Mouse (Mus musculus) liver, embryonic 14.5 days (tissue): ENCODE data around the gene Ccdc32. TPM values are rescaled to one million over a fixed set of nuclear protein-coding genes. Genes with fewer than 3 reads are reported as not detected.

Experiments
- ATAC-seq: fragments of 200-750 bp; cut with Nextera tagmentation; 2 replicates; pipeline ENCODE4 v1.8.0; 2017; ENCODE audit warnings: moderate number of reproducible peaks, mild to moderate bottlenecking, moderate library complexity; ENCODE audit not compliant: insufficient read depth
- DNase-seq, 3 experiments: peaks; one replicate each; pipeline ENCODE4 v3.0.0-alpha.2; 2012 to 2013; ENCODE audit warnings: low read depth in 3 of 3, low spot score in 3 of 3
- H3K27ac ChIP-seq: fragments of 300-500 bp; sonication (generic); 2 replicates; pipeline ENCODE4 v1.5.1; 2014; ENCODE audit warnings: moderate library complexity, mild to moderate bottlenecking, control low read depth, inconsistent platforms
- H3K27me3 ChIP-seq: fragments of 300-500 bp; sonication (generic); 2 replicates; pipeline ENCODE4 v1.6.1; 2014; ENCODE audit warnings: mild to moderate bottlenecking, low read length, moderate library complexity; ENCODE audit not compliant: control insufficient read depth, insufficient read depth
- H3K36me3 ChIP-seq: fragments of 300-500 bp; sonication (generic); replicated peaks from 2 replicates; pipeline ENCODE4 v1.6.1; 2014; ENCODE audit warnings: low read depth; ENCODE audit not compliant: control insufficient read depth, insufficient read depth
- H3K4me1 ChIP-seq, 2 experiments: fragments of 200-500 bp in 1 of 2; fragments of 300-500 bp in 1 of 2; sonication (generic) in 1 of 2; replicated peaks; 2 replicates each; pipeline ENCODE4 v1.6.1; 2012 to 2014; ENCODE audit warnings: antibody characterized with exemption in 1 of 2, inconsistent platforms in 1 of 2, low read length in 1 of 2; ENCODE audit not compliant: control insufficient read depth in 2 of 2, insufficient read depth in 2 of 2
- H3K4me2 ChIP-seq: fragments of 300-500 bp; sonication (generic); 2 replicates; pipeline ENCODE4 v1.6.1; 2014; ENCODE audit warnings: low read depth, mild to moderate bottlenecking, control low read depth, moderate library complexity
- H3K4me3 ChIP-seq, 2 experiments: fragments of 200-500 bp in 1 of 2; fragments of 300-500 bp in 1 of 2; sonication (generic) in 1 of 2; 2 replicates each; pipeline ENCODE4 v1.5.1; 2012 to 2014; ENCODE audit warnings: low read depth in 2 of 2, low read length in 2 of 2, mild to moderate bottlenecking in 2 of 2, control low read depth in 1 of 2, inconsistent platforms in 1 of 2, moderate library complexity in 1 of 2; ENCODE audit not compliant: insufficient read depth in 1 of 2
- H3K9ac ChIP-seq: fragments of 300-500 bp; sonication (generic); replicated peaks from 2 replicates; pipeline ENCODE4 v1.6.1; 2014; ENCODE audit warnings: mild to moderate bottlenecking, control low read depth, moderate library complexity
- H3K9me3 ChIP-seq: fragments of 300-500 bp; sonication (generic); 2 replicates; pipeline ENCODE4 v1.6.1; 2016; ENCODE audit warnings: low read length, mixed read lengths; ENCODE audit not compliant: control insufficient read depth
- CTCF ChIP-seq: IDR thresholded peaks from 2 replicates; pipeline ENCODE4 v1.5.1; 2016; ENCODE audit warnings: antibody characterized with exemption, low read depth, control low read depth
- EP300 ChIP-seq: IDR thresholded peaks from 2 replicates; pipeline ENCODE4 v1.6.1; 2016; ENCODE audit warnings: antibody characterized with exemption, low read depth
- WGBS: fragments of 180-500 bp; shearing (Covaris S2); extraction: QIAGEN DNeasy Blood & Tissue Kit; methylation state at CpG from one replicate; pipeline ENCODE4 v1.1.7; 2014; ENCODE audit not compliant: insufficient replicate concordance; 5-methylcytosine and 5-hydroxymethylcytosine counted together
- polyA plus RNA-seq, 2 experiments: library from polyadenylated mRNA; depleted of rRNA in 1 of 2; stranded (reverse) in 1 of 2; unstranded in 1 of 2; fragments of >200 nt; fragmentation: Nextera tagmentation in 1 of 2; extraction: Ambion mirVana in 1 of 2; gene quantifications; 2 replicates each; pipeline versions ENCODE4 v1.2.1 to v1.2.3; 2012 to 2014

Gene Ccdc32
- 5.4 and 6.9 TPM in 2 replicates for polyA plus RNA-seq (2012; rRNA removed)
- polyA plus RNA-seq (2014; fragmentation: Nextera tagmentation; extraction: Ambion mirVana): 12.6 and 12.9 TPM in 2 replicates

- Histone ChIP-seq H3K4me2 (peak within 1 kb of the TSS; percentile 86), H3K4me3 (peak within 1 kb of the TSS; percentile 78 to 88), H3K9me3 (no peaks in the 10 kb centered on the region), H3K27me3 (no peaks in the 10 kb centered on the region), H3K36me3 (peaks cover 4% of the 10 kb centered on the region), H3K9ac (peak within 1 kb of the TSS; percentile 87), H3K27ac (peak within 1 kb of the TSS; percentile 59), H3K4me1 (peaks cover 28 to 34% of the 10 kb centered on the region in 2 experiments)
- DNase-seq (peak; percentile 89 to 95 (median 90)), ATAC-seq (peak; percentile 82)
- TF ChIP-seq CTCF: no peak
- TF ChIP-seq EP300: no peak
- under 1% methylated on average over 28 of the region's 28 CpGs for WGBS
Observed at GRCm38 (mm10) chr2:119028941-119029551, at the start of gene Ccdc32. Ccdc32 (minus strand) TSS chr2:119029393.

GRCm38 (mm10) chr2:119072397-119072796 is 43.2 kb upstream of the Ccdc32 start:
- Histone ChIP-seq H3K4me2 (no peak overlapping the region), H3K4me1 (no peaks in the 10 kb centered on the region), H3K9ac (no peak overlapping the region), H3K27me3 (no peaks in the 10 kb centered on the region), H3K4me3 (no peak overlapping the region), H3K27ac (no peak overlapping the region), H3K9me3 (no peaks in the 10 kb centered on the region), H3K36me3 (peaks cover 60% of the 10 kb centered on the region)
- 86% methylated on average over 4 of the region's 4 CpGs for WGBS
- ATAC-seq: no peak
- DNase-seq: no peak
- TF ChIP-seq EP300: no peak
- TF ChIP-seq CTCF: no peak

DNA sequence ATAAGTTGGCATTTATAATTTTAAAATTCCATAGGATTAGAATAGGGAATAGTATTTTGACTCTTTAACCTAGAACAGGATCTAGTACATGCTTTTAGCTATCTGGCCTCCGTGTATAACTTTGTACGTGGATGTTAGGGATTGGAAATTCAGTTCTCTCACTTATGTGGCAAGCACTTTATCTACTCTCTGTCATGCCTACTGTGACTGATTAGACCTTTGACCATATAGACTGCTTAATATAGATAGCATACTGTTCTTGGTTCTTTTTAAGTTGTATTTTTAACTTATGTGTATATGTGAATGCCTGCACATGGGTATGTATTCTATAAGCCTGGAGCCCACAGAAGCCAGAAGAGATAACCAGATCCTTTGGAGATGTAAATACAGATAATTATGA is 30.9 kb upstream of the Ccdc32 start:
- peak in 2 of 3 experiments; percentile 20 to 28 for DNase-seq
- Histone ChIP-seq H3K9me3 (no peaks in the 10 kb centered on the region), H3K4me2 (no peak overlapping the region), H3K27ac (no peak overlapping the region), H3K36me3 (peaks cover 44% of the 10 kb centered on the region), H3K9ac (no peak overlapping the region), H3K4me1 (peaks cover 0 to 3% of the 10 kb centered on the region in 2 experiments; a peak in 1 of 4 replicates), H3K27me3 (no peaks in the 10 kb centered on the region), H3K4me3 (no peak overlapping the region)
- ATAC-seq: peak; percentile 70; the same call in 1 of the 2 replicates
- WGBS: 12% methylated on average over 2 of the region's 2 CpGs
- peak; percentile 65 for TF ChIP-seq EP300
- TF ChIP-seq CTCF: no peak

GRCm38 (mm10) chr2:119050132-119050650 is 21.0 kb upstream of the Ccdc32 start:
- ATAC-seq (no peak), DNase-seq (no peak)
- peaks cover 3 to 6% of the 10 kb centered on the region in 2 experiments for H3K4me1 ChIP-seq
- H3K27me3 ChIP-seq: no peaks in the 10 kb centered on the region
- 0 out of 2 replicates have a peak overlapping the region, but pooled peaks have one; percentile 38 for H3K4me2 ChIP-seq
- no peak overlapping the region for H3K4me3 ChIP-seq
- no peaks in the 10 kb centered on the region for H3K36me3 ChIP-seq
- TF ChIP-seq EP300 (no peak), CTCF (no peak)
- no peak overlapping the region for H3K27ac ChIP-seq
- no peaks in the 10 kb centered on the region for H3K9me3 ChIP-seq
- H3K9ac ChIP-seq: no peak overlapping the region
- WGBS: 61% methylated on average over 4 of the region's 4 CpGs

DNA sequence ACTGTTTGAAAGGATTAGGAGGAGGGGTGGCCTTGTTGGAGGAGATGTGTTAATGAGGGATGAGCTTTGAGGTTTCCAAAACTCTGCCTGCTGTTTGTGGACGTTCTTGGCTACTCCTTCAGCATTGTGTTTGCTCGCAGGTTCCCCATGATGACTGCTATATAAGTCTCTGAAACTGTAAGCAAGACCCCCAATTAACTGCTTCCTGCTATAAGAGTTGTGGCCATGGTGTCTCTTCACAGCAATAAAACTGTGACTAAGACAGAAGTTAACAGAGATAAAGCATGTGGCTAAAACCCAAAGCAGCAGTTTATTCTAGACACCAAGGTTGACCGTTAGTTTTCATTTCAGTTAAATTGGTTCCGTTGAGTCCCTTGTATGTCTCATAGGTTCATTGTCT is 18.7 kb upstream of the Ccdc32 start:
- Histone ChIP-seq H3K9ac (peak overlapping the region; percentile 99), H3K4me3 (peak overlapping the region; percentile 87 to 97), H3K27ac (peak overlapping the region; percentile 85), H3K27me3 (no peaks in the 10 kb centered on the region), H3K36me3 (no peaks in the 10 kb centered on the region), H3K4me2 (peak overlapping the region; percentile 79), H3K9me3 (no peaks in the 10 kb centered on the region), H3K4me1 (peaks cover 3 to 6% of the 10 kb centered on the region in 2 experiments)
- DNase-seq (no peak), ATAC-seq (no peak)
- TF ChIP-seq EP300 (no peak), CTCF (no peak)
- 2% methylated on average over 4 of the region's 4 CpGs for WGBS
